Mouse (Mus musculus) embryonic fibroblast, embryonic 13.5 days (primary cell): Measurements from ENCODE around the gene Caskin2. TPM values are rescaled to one million over a fixed set of nuclear protein-coding genes. Genes with fewer than 3 reads are reported as not detected.

Experiments used
- H3K27ac ChIP-seq: 2 replicates; pipeline ENCODE4 v1.5.1; 2012; ENCODE audit warnings: low read length, control low read depth, inconsistent platforms; ENCODE audit not compliant: insufficient read depth
- H3K4me1 ChIP-seq: 2 replicates; pipeline ENCODE4 v1.6.1; 2011; ENCODE audit warnings: low read length; ENCODE audit not compliant: control insufficient read depth, insufficient read depth
- H3K4me3 ChIP-seq: 2 replicates; pipeline ENCODE4 v1.5.1; 2011; ENCODE audit warnings: mild to moderate bottlenecking, control low read depth, low read length; ENCODE audit not compliant: insufficient read depth
- CTCF ChIP-seq: IDR thresholded peaks from 2 replicates; pipeline ENCODE4 v1.5.1; 2011; ENCODE audit warnings: mild to moderate bottlenecking, control low read depth, low read length, moderate library complexity, borderline replicate concordance; ENCODE audit not compliant: insufficient read depth
- POLR2A ChIP-seq: IDR thresholded peaks from 2 replicates; pipeline ENCODE4 v1.6.1; 2011; ENCODE audit warnings: low read depth, mild to moderate bottlenecking, control low read depth, low read length, moderate library complexity
- polyA plus RNA-seq: library from polyadenylated mRNA; stranded (reverse); fragments of >200 nt; gene quantifications from 2 replicates; pipeline ENCODE4 v1.2.4, GENCODE M21; 2011; ENCODE audit warnings: low read depth; ENCODE audit not compliant: missing spikeins, insufficient read length

Caskin2 gene
- polyA plus RNA-seq, 1 experiment: 13.1 TPM

- no peak overlapping the region for H3K27ac ChIP-seq
- no peak for TF ChIP-seq CTCF
- TF ChIP-seq POLR2A: no peak
- peaks cover 2% of the 10 kb centered on the region; the same call in 1 of the 2 replicates for H3K4me1 ChIP-seq
- H3K4me3 ChIP-seq: no peak overlapping the region
These were observed 4.1 kb downstream of the Caskin2 start for GRCm38 (mm10) chr11:115809311-115809781.

GRCm38 (mm10) chr11:115808696-115809310 lies 4.6 kb downstream of the Caskin2 start:
- Histone ChIP-seq H3K4me3 (no peak overlapping the region), H3K4me1 (peaks cover 2% of the 10 kb centered on the region; the same call in 1 of the 2 replicates), H3K27ac (no peak overlapping the region)
- TF ChIP-seq CTCF (no peak), POLR2A (no peak)

- Histone ChIP-seq H3K4me3 (no peak overlapping the region), H3K27ac (no peak overlapping the region), H3K4me1 (peaks cover 2% of the 10 kb centered on the region; the same call in 1 of the 2 replicates)
- TF ChIP-seq CTCF (no peak), POLR2A (no peak)
These were observed 5.5 kb downstream of the Caskin2 start for GRCm38 (mm10) chr11:115807971-115808370.

GRCm38 (mm10) chr11:115807306-115807705 lies 6.1 kb downstream of the Caskin2 start:
- Histone ChIP-seq H3K4me1 (peaks cover 2% of the 10 kb centered on the region; the same call in 1 of the 2 replicates), H3K27ac (no peak overlapping the region)

GRCm38 (mm10) chr11:115806154-115806553 lies 7.3 kb downstream of the Caskin2 start:
- H3K27ac ChIP-seq: no peak overlapping the region
- no peak overlapping the region for H3K4me3 ChIP-seq
- no peak for TF ChIP-seq CTCF
- TF ChIP-seq POLR2A: no peak
- H3K4me1 ChIP-seq: no peaks in the 10 kb centered on the region

More at GRCm38 (mm10) chr11:115807306-115807705, 6.1 kb downstream of the Caskin2 start:
- TF ChIP-seq POLR2A (no peak), CTCF (no peak)
- H3K4me3 ChIP-seq: no peak overlapping the region

GRCm38 (mm10) chr11:115805005-115805404 lies 8.4 kb downstream of the Caskin2 start:
- no peak overlapping the region for H3K27ac ChIP-seq
- H3K4me1 ChIP-seq: no peaks in the 10 kb centered on the region
- no peak overlapping the region for H3K4me3 ChIP-seq
- no peak for TF ChIP-seq POLR2A
- TF ChIP-seq CTCF: no peak

GRCm38 (mm10) chr11:115803072-115803709 lies 10.2 kb downstream of the Caskin2 start:
- TF ChIP-seq POLR2A (no peak), CTCF (no peak)
- Histone ChIP-seq H3K4me1 (no peaks in the 10 kb centered on the region), H3K4me3 (no peak overlapping the region), H3K27ac (no peak overlapping the region)

- no peak overlapping the region for H3K4me3 ChIP-seq
- no peaks in the 10 kb centered on the region for H3K4me1 ChIP-seq
- no peak overlapping the region for H3K27ac ChIP-seq
- TF ChIP-seq CTCF (no peak), POLR2A (no peak)
These were observed 12.5 kb downstream of the Caskin2 start for GRCm38 (mm10) chr11:115800981-115801380.

GRCm38 (mm10) chr11:115797665-115798064 lies 15.8 kb downstream of the Caskin2 start:
- TF ChIP-seq POLR2A: no peak
- TF ChIP-seq CTCF: no peak
- no peak overlapping the region for H3K27ac ChIP-seq
- no peak overlapping the region for H3K4me3 ChIP-seq
- H3K4me1 ChIP-seq: no peaks in the 10 kb centered on the region

GRCm38 (mm10) chr11:115796898-115797297 lies 16.5 kb downstream of the Caskin2 start:
- Histone ChIP-seq H3K4me1 (no peaks in the 10 kb centered on the region), H3K4me3 (no peak overlapping the region), H3K27ac (no peak overlapping the region)
- TF ChIP-seq CTCF: no peak
- no peak for TF ChIP-seq POLR2A
